Mouse (Mus musculus) lung, embryonic 15.5 days (tissue): ENCODE measurements around the gene Csn1s2b. TPM values are rescaled to one million over a fixed set of nuclear protein-coding genes. Genes with fewer than 3 reads are reported as not detected.

ENCODE experiments used
- polyA plus RNA-seq: library from polyadenylated mRNA; unstranded; fragments of >200 nt; fragmentation: Nextera tagmentation; extraction: Ambion mirVana; gene quantifications from 2 replicates; pipeline ENCODE4 v1.2.1, GENCODE M21; 2015

Csn1s2b gene
- polyA plus RNA-seq, 1 experiment from 2014 or later = not detected

Other genes starting within 250 kb of the Csn1s2b start
- gene Sult1d1, start 239.1 kb upstream of the Csn1s2b start, polyA plus RNA-seq = 0.10 and 0.24 TPM in 2 replicates
- gene Sult1e1, start 216.5 kb upstream of the Csn1s2b start, polyA plus RNA-seq = not detected in 2 replicates
- not detected in 2 replicates for gene Csn1s1, start 141.9 kb upstream of the Csn1s2b start, polyA plus RNA-seq
- gene Csn2, start 108.5 kb upstream of the Csn1s2b start, polyA plus RNA-seq = 0.40 TPM in 1 of 2 replicates, not detected in the other
- not detected in 2 replicates for gene Csn1s2a, start 33.5 kb upstream of the Csn1s2b start, polyA plus RNA-seq
- not detected in 2 replicates for gene Prr27, start 17.6 kb downstream of the Csn1s2b start, polyA plus RNA-seq
- not detected in 2 replicates for gene Odam, start 76.9 kb downstream of the Csn1s2b start, polyA plus RNA-seq
- not detected in 2 replicates for gene Csn3, start 117.5 kb downstream of the Csn1s2b start, polyA plus RNA-seq
- not detected in 2 replicates for gene 2310003L06Rik, start 161.4 kb downstream of the Csn1s2b start, polyA plus RNA-seq
- not detected in 2 replicates for gene Gm28434, start 161.4 kb downstream of the Csn1s2b start, polyA plus RNA-seq
- not detected in 2 replicates for gene Cabs1, start 171.4 kb downstream of the Csn1s2b start, polyA plus RNA-seq
- gene Smr3a, start 194.5 kb downstream of the Csn1s2b start, polyA plus RNA-seq = not detected in 2 replicates